8 mouse cellular contexts compared by ENCODE assay signal in genomic region chr6:113471297-113471936, GRCm38 (mm10). TPM values are rescaled to one million over a fixed set of nuclear protein-coding genes. Genes with fewer than 3 reads are reported as not detected.
DNase-seq lines count a peak whose midpoint lies in the region; ATAC-seq lines count a peak whose summit lies in the region.

Gene Il17rc (plus strand): TSS chr6:113471427.

- H3K4me3 ChIP-seq in heart, embryonic 11.5 days (ENCODE audit: low read depth, low read length) = peak within 1 kb of the TSS; percentile 26
- peak within 1 kb of the TSS; percentile 21; the same call in 1 of the 2 replicates for H3K4me3 ChIP-seq in kidney, embryonic 14.5 days (ENCODE audit: low read length)
- H3K4me3 ChIP-seq in lung, embryonic 16.5 days (ENCODE audit: low read length) = peak within 1 kb of the TSS; percentile 51

- peak within 1 kb of the TSS; percentile 58 for H3K4me2 ChIP-seq in heart, embryonic 11.5 days
- peak within 1 kb of the TSS; percentile 42 for H3K4me2 ChIP-seq in kidney, embryonic 14.5 days (replicated peaks; ENCODE audit: low read depth, low read length)
- H3K4me2 ChIP-seq in lung, embryonic 16.5 days (ENCODE audit: low read depth, low read length) = peak within 1 kb of the TSS; percentile 73

- WGBS in heart, embryonic 11.5 days (ENCODE audit: insufficient replicate concordance) = 20% methylated on average over 12 of the region's 12 CpGs
- 14% methylated on average over 12 of the region's 12 CpGs for WGBS in kidney, embryonic 14.5 days
- 20% methylated on average over 12 of the region's 12 CpGs for WGBS in lung, embryonic 16.5 days

- peak within 1 kb of the TSS; percentile 49; the same call in 1 of the 2 replicates for H3K9ac ChIP-seq in heart, embryonic 11.5 days (ENCODE audit: low read depth, low read length)
- peak within 1 kb of the TSS; percentile 47 for H3K9ac ChIP-seq in kidney, embryonic 14.5 days (ENCODE audit: low read depth, low read length)
- H3K9ac ChIP-seq in lung, embryonic 16.5 days (ENCODE audit: low read length) = peak within 1 kb of the TSS; percentile 76

- peaks cover 24% of the 10 kb centered on the region for H3K27me3 ChIP-seq in heart, embryonic 11.5 days (ENCODE audit: control insufficient read depth, insufficient read depth, low read length)
- peaks cover 8% of the 10 kb centered on the region; the same call in 1 of the 2 replicates for H3K27me3 ChIP-seq in kidney, embryonic 14.5 days (ENCODE audit: control insufficient read depth, insufficient read depth, low read length)
- no peaks in the 10 kb centered on the region; the same call in 1 of the 2 replicates for H3K27me3 ChIP-seq in lung, embryonic 16.5 days (ENCODE audit: control insufficient read depth, insufficient read depth, low read depth, low read length)

- no peaks in the 10 kb centered on the region for H3K9me3 ChIP-seq in heart, embryonic 11.5 days (replicated peaks; ENCODE audit: control insufficient read depth, low read length)
- no peaks in the 10 kb centered on the region for H3K9me3 ChIP-seq in kidney, embryonic 14.5 days (ENCODE audit: control insufficient read depth, low read length)
- H3K9me3 ChIP-seq in lung, embryonic 16.5 days (ENCODE audit: control insufficient read depth, low read length) = no peaks in the 10 kb centered on the region

- no peaks in the 10 kb centered on the region for H3K36me3 ChIP-seq in heart, embryonic 11.5 days (ENCODE audit: control insufficient read depth, insufficient read depth, low read length)
- no peaks in the 10 kb centered on the region for H3K36me3 ChIP-seq in kidney, embryonic 14.5 days (ENCODE audit: control insufficient read depth, insufficient read depth, low read length)
- no peaks in the 10 kb centered on the region for H3K36me3 ChIP-seq in lung, embryonic 16.5 days (ENCODE audit: control insufficient read depth, insufficient read depth, low read length)

- peaks cover 17% of the 10 kb centered on the region for H3K4me1 ChIP-seq in heart, embryonic 11.5 days (ENCODE audit: control insufficient read depth, insufficient read depth, low read length)
- peaks cover 20% of the 10 kb centered on the region; the same call in 1 of the 2 replicates for H3K4me1 ChIP-seq in kidney, embryonic 14.5 days (ENCODE audit: control insufficient read depth, insufficient read depth, low read length)
- peaks cover 21% of the 10 kb centered on the region for H3K4me1 ChIP-seq in lung, embryonic 16.5 days (replicated peaks; ENCODE audit: control insufficient read depth, insufficient read depth, low read length)

- no peak for ATAC-seq in heart, embryonic 11.5 days (replicated peaks; ENCODE audit: insufficient number of reproducible peaks, low FRiP score, low TSS enrichment)
- ATAC-seq in kidney, embryonic 14.5 days (ENCODE audit: low FRiP score, low TSS enrichment) = peak; percentile 48; the same call in 1 of the 2 replicates
- ATAC-seq in lung, embryonic 16.5 days (ENCODE audit: low read depth) = peak; percentile 77

- H3K27ac ChIP-seq in heart, embryonic 11.5 days (ENCODE audit: low read depth, low read length) = no peak within 1 kb of the TSS
- H3K27ac ChIP-seq in kidney, embryonic 14.5 days (ENCODE audit: low read depth, low read length) = no peak within 1 kb of the TSS
- H3K27ac ChIP-seq in lung, embryonic 16.5 days (ENCODE audit: low read length) = peak within 1 kb of the TSS; percentile 83

- DNase-seq in embryo, embryonic 10.5 days (ENCODE audit: low spot score) = peak; percentile 39
- DNase-seq in embryo, embryonic 9.5 days (ENCODE audit: extremely low spot score) = no peak
- DNase-seq in adrenal gland, postnatal 4 days (ENCODE audit: low spot score in 2 of 2) = no peak
- DNase-seq in yolk sac, embryonic 10.5 days (ENCODE audit: low spot score) = no peak
- no peak for DNase-seq in cerebellum, adult 11 months

RNA-seq across cellular contexts. Expression of gene Il17rc, which starts in this region (rescaled TPM):
- total RNA-seq in adrenal gland, postnatal 4 days (2021) = 10 to 100 TPM; 22.7 to 25.4 TPM
- 2.6 and 3.1 TPM in 2 replicates for polyA plus RNA-seq in heart, embryonic 11.5 days (2014; fragmentation: Nextera tagmentation; extraction: Ambion mirVana)
- polyA plus RNA-seq in kidney, embryonic 14.5 days (2014; fragmentation: Nextera tagmentation; extraction: Ambion mirVana) = 9.3 and 9.5 TPM in 2 replicates
- polyA plus RNA-seq in lung, embryonic 16.5 days (2015; fragmentation: Nextera tagmentation; extraction: Ambion mirVana) = 26.7 and 28.3 TPM in 2 replicates
